Mouse (Mus musculus): ENCODE data around the gene Ntrk3.

- TF ChIP-seq POLR2A (IDR thresholded peaks at IDR 0.05; ENCODE audit: low read depth, low read length) (no peak), CTCF (conservative IDR thresholded peaks at IDR 0.05; ENCODE audit: insufficient read depth, insufficient read length, low read depth, low read length) (no peak)
Observed at GRCm38 (mm10) chr7:78361341-78362309, 376.2 kb downstream of the Ntrk3 start.
